Mouse (Mus musculus): ENCODE data around the gene Ttf2. TPM values are rescaled to one million over a fixed set of nuclear protein-coding genes. Genes with fewer than 3 reads are reported as not detected.
A peak's percentile ranks its signal among the peaks of the same experiment; 100 is the strongest.

Gene Ttf2
- polyA plus RNA-seq, 1 experiment from 2014 or later: 12.3 TPM

- Histone ChIP-seq H3K36me3 (ENCODE audit: control insufficient read depth, insufficient read depth, low read length) (peaks cover 5% of the 10 kb centered on the region; the same call in 1 of the 2 replicates), H3K27ac (ENCODE audit: low read length) (no peak overlapping the region), H3K27me3 (ENCODE audit: control insufficient read depth, insufficient read depth, low read length) (no peaks in the 10 kb centered on the region), H3K4me3 (replicated peaks; ENCODE audit: low read length) (no peak overlapping the region), H3K9me3 (replicated peaks; ENCODE audit: control insufficient read depth, low read length) (no peaks in the 10 kb centered on the region), H3K4me2 (ENCODE audit: low read depth, low read length) (no peak overlapping the region), H3K4me1 (ENCODE audit: control insufficient read depth, insufficient read depth, low read length) (peaks cover 34% of the 10 kb centered on the region), H3K9ac (ENCODE audit: low read length) (no peak overlapping the region)
- no peak for ATAC-seq (ENCODE audit: insufficient read depth, low FRiP score)
- 70% methylated on average over 16 of the region's 16 CpGs for WGBS
Measured at GRCm38 (mm10) chr3:100925176-100925575, 44.3 kb downstream of the Ttf2 start.

DNA sequence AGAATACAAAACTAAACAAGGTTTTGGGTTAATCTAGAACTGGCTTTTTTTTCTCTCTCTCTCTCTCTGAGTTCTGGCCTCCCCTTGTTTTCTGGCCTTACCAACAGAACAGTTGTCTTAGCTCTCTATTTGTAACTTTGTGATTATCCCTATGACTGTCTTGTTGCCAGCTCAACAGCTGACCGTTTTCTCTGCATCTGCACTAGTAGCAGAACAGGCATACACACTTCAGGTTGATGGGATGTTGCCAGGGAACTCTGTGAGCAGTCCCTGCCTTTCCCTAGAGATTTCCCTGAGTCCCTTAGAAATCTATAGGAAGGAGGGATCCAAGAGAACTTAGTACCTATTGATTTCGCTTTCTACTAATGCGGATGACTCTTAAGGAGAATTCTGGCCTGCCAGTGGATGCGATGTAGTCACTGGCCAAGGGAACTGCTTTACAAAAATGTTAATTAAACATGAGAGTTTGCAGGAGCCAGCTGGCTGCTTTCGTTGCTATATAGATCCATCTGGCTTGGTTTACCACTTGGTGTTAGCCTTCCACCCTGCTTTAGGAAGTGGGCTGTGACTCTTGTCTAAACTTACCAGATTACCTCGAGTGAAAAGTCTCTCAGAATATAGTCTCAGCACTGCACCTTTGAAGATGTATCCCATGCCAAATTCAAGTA, 45.3 kb downstream of the Ttf2 start:
- Histone ChIP-seq H3K9me3 (replicated peaks; ENCODE audit: control insufficient read depth, low read length) (no peaks in the 10 kb centered on the region), H3K36me3 (ENCODE audit: control insufficient read depth, insufficient read depth, low read length) (peaks cover 5% of the 10 kb centered on the region; the same call in 1 of the 2 replicates), H3K27me3 (ENCODE audit: control insufficient read depth, insufficient read depth, low read length) (no peaks in the 10 kb centered on the region), H3K4me1 (ENCODE audit: control insufficient read depth, insufficient read depth, low read length) (peaks cover 34% of the 10 kb centered on the region), H3K9ac (ENCODE audit: low read length) (no peak overlapping the region), H3K4me3 (replicated peaks; ENCODE audit: low read length) (no peak overlapping the region), H3K27ac (ENCODE audit: low read length) (peak overlapping the region; percentile 3), H3K4me2 (ENCODE audit: low read depth, low read length) (0 out of 2 replicates have a peak overlapping the region, but pooled peaks have one; percentile 80)
- WGBS: 53% methylated on average over 6 of the region's 6 CpGs
- no peak for ATAC-seq (ENCODE audit: insufficient read depth, low FRiP score)

GRCm38 (mm10) chr3:100922506-100923375, 46.7 kb downstream of the Ttf2 start:
- Histone ChIP-seq H3K4me3 (replicated peaks; ENCODE audit: low read length) (peak overlapping the region; percentile 76), H3K36me3 (ENCODE audit: control insufficient read depth, insufficient read depth, low read length) (0 out of 2 replicates have a peak, but pooled peaks cover 1% of the 10 kb centered on the region), H3K9me3 (replicated peaks; ENCODE audit: control insufficient read depth, low read length) (no peaks in the 10 kb centered on the region), H3K4me1 (ENCODE audit: control insufficient read depth, insufficient read depth, low read length) (peaks cover 34% of the 10 kb centered on the region), H3K27ac (ENCODE audit: low read length) (peak overlapping the region; percentile 76), H3K9ac (ENCODE audit: low read length) (peak overlapping the region; percentile 90), H3K27me3 (ENCODE audit: control insufficient read depth, insufficient read depth, low read length) (no peaks in the 10 kb centered on the region), H3K4me2 (ENCODE audit: low read depth, low read length) (peak overlapping the region; percentile 80)
- WGBS: 27% methylated on average over 28 of the region's 28 CpGs
- ATAC-seq (ENCODE audit: insufficient read depth, low FRiP score): peak; percentile 57

- peak; percentile 98 for ATAC-seq (ENCODE audit: insufficient read depth, low FRiP score)
- WGBS: under 1% methylated on average over 39 of the region's 39 CpGs
- H3K4me3 ChIP-seq (replicated peaks; ENCODE audit: low read length): peak within 1 kb of the TSS; percentile 76
Measured at GRCm38 (mm10) chr3:100921825-100922505, 47.5 kb downstream of the Ttf2 start, which contains the start of gene Trim45. Trim45 (plus strand) TSS chr3:100922202.

DNA sequence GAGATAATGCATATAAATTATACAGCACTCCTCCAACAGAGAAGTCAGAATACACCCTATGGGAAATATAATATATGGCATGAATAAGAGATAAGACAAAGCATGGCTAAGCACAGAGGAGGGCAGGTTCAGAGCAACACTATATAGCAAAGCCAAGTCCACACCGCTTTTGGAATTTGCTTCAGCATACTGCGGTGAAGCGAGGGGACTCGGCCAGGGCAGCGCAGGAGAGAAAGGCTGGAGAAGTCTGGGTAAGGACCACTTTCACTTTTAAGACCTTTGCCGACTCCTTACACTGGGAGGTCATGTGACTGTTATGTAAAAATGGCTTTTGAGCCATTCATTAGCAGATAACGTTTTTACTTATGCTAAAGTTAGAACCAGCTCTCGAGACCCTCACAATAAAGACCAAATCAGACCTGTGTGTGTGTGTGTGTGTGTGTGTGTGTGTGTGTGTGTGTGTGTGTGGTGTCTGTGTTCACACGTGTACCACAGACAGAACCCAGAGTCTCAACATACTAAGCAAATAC, 48.8 kb downstream of the Ttf2 start:
- Histone ChIP-seq H3K9ac (ENCODE audit: low read length) (no peak overlapping the region), H3K9me3 (replicated peaks; ENCODE audit: control insufficient read depth, low read length) (no peaks in the 10 kb centered on the region), H3K27ac (ENCODE audit: low read length) (no peak overlapping the region), H3K4me2 (ENCODE audit: low read depth, low read length) (no peak overlapping the region), H3K27me3 (ENCODE audit: control insufficient read depth, insufficient read depth, low read length) (no peaks in the 10 kb centered on the region), H3K4me1 (ENCODE audit: control insufficient read depth, insufficient read depth, low read length) (peaks cover 28% of the 10 kb centered on the region), H3K4me3 (replicated peaks; ENCODE audit: low read length) (no peak overlapping the region), H3K36me3 (ENCODE audit: control insufficient read depth, insufficient read depth, low read length) (no peaks in the 10 kb centered on the region)
- ATAC-seq (ENCODE audit: insufficient read depth, low FRiP score): no peak
- WGBS: 78% methylated on average over 9 of the region's 9 CpGs

More at GRCm38 (mm10) chr3:100921825-100922505, 47.5 kb downstream of the Ttf2 start, which contains the start of gene Trim45:
- Histone ChIP-seq H3K36me3 (ENCODE audit: control insufficient read depth, insufficient read depth, low read length) (no peaks in the 10 kb centered on the region), H3K27me3 (ENCODE audit: control insufficient read depth, insufficient read depth, low read length) (no peaks in the 10 kb centered on the region), H3K4me1 (ENCODE audit: control insufficient read depth, insufficient read depth, low read length) (peaks cover 33% of the 10 kb centered on the region), H3K4me2 (ENCODE audit: low read depth, low read length) (peak within 1 kb of the TSS; percentile 80), H3K27ac (ENCODE audit: low read length) (peak within 1 kb of the TSS; percentile 88), H3K9me3 (replicated peaks; ENCODE audit: control insufficient read depth, low read length) (no peaks in the 10 kb centered on the region), H3K9ac (ENCODE audit: low read length) (peak within 1 kb of the TSS; percentile 90)

DNA sequence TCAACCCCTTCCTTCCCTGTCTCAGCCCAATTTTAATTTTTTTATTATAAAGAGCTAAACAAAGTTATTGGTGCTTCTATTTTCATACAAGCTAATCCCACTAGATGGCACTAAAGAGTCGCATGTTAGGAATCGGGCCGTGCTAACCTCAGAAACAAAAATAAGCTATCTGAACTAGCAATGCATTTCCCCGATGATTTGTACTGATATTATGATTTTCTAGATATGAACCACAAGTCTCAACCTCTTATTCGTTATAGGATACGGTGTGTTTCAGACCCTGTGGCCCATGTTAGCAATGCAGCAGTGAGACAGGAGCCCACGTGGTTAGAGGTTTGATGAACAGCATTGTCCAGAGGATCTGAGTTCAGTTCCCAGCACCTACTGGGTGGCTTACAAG, 52.6 kb downstream of the Ttf2 start:
- H3K4me1 ChIP-seq (ENCODE audit: control insufficient read depth, insufficient read depth, low read length): peaks cover 5% of the 10 kb centered on the region; the same call in 1 of the 2 replicates
- H3K9me3 ChIP-seq (replicated peaks; ENCODE audit: control insufficient read depth, low read length): no peaks in the 10 kb centered on the region
- no peaks in the 10 kb centered on the region for H3K36me3 ChIP-seq (ENCODE audit: control insufficient read depth, insufficient read depth, low read length)
- no peak overlapping the region for H3K4me3 ChIP-seq (replicated peaks; ENCODE audit: low read length)
- ATAC-seq (ENCODE audit: insufficient read depth, low FRiP score): no peak
- 13% methylated on average over 7 of the region's 7 CpGs for WGBS
- H3K9ac ChIP-seq (ENCODE audit: low read length): no peak overlapping the region
- no peak overlapping the region for H3K27ac ChIP-seq (ENCODE audit: low read length)
- peak overlapping the region; percentile 9; the same call in 1 of the 2 replicates for H3K4me2 ChIP-seq (ENCODE audit: low read depth, low read length)
- no peaks in the 10 kb centered on the region for H3K27me3 ChIP-seq (ENCODE audit: control insufficient read depth, insufficient read depth, low read length)

DNA sequence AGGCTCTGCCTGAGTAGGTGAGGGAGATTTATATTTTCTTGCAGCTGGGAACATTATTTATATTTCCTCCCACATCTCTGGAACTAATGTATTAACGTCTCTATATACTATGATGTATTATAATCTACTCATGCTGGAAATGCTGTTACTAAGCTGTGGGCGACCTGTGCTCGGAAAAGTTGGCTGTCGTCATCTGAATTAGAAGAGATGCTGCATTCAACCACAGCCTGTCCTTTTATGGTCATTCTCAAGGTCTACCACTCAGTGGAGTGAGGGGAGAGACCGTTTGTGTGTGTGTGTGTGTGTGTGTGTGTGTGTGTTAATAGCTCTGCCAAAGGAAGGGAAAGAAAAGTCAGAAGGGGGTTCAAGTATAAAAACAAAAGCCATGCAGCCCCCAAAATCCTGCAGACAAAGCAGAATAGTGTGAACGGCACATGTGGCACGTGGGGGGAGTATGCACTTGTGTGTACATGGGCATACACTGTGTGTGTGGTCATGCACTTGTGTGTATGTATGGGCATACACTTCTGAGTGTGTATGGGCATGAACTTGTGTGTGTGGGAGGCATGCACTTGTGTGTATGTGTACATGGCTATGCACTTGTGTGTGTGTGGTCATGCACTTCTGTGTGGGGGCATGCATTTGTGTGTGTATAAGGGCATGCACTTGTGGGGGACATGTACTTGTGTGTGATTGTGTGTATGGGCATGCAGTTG, 57.8 kb downstream of the Ttf2 start:
- H3K4me2 ChIP-seq (ENCODE audit: low read depth, low read length): no peak overlapping the region
- H3K27me3 ChIP-seq (ENCODE audit: control insufficient read depth, insufficient read depth, low read length): no peaks in the 10 kb centered on the region
- 41% methylated on average over 7 of the region's 7 CpGs for WGBS
- H3K4me3 ChIP-seq (replicated peaks; ENCODE audit: low read length): no peak overlapping the region
- peaks cover 3% of the 10 kb centered on the region; the same call in 1 of the 2 replicates for H3K4me1 ChIP-seq (ENCODE audit: control insufficient read depth, insufficient read depth, low read length)
- H3K36me3 ChIP-seq (ENCODE audit: control insufficient read depth, insufficient read depth, low read length): no peaks in the 10 kb centered on the region
- ATAC-seq (ENCODE audit: insufficient read depth, low FRiP score): peak; percentile 84
- no peak overlapping the region for H3K27ac ChIP-seq (ENCODE audit: low read length)
- no peak overlapping the region for H3K9ac ChIP-seq (ENCODE audit: low read length)
- H3K9me3 ChIP-seq (replicated peaks; ENCODE audit: control insufficient read depth, low read length): no peaks in the 10 kb centered on the region

DNA sequence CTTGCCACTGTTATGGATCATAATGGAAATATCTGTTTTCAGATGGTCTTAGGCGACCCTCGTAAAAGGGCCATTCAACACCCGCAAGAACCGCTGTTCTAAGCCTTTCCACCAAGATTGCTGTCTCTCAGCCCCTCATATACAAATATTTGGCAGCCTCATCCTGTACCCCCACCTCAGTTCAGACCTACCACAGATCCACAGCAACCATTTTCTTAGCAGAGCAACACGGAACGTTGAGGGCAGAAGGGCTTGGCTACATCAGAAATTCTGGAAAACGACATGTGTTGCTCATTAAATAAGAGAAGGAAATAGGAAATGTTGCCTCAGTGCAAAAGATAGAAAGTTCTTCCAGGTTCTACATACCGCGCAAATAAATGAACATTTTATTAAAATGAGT, 58.4 kb downstream of the Ttf2 start:
- H3K4me1 ChIP-seq (ENCODE audit: control insufficient read depth, insufficient read depth, low read length): peaks cover 3% of the 10 kb centered on the region; the same call in 1 of the 2 replicates
- no peak overlapping the region; the same call in 1 of the 2 replicates for H3K9ac ChIP-seq (ENCODE audit: low read length)
- H3K27me3 ChIP-seq (ENCODE audit: control insufficient read depth, insufficient read depth, low read length): no peaks in the 10 kb centered on the region
- no peaks in the 10 kb centered on the region for H3K36me3 ChIP-seq (ENCODE audit: control insufficient read depth, insufficient read depth, low read length)
- 42% methylated on average over 9 of the region's 9 CpGs for WGBS
- H3K9me3 ChIP-seq (replicated peaks; ENCODE audit: control insufficient read depth, low read length): no peaks in the 10 kb centered on the region
- no peak overlapping the region for H3K4me2 ChIP-seq (ENCODE audit: low read depth, low read length)
- H3K27ac ChIP-seq (ENCODE audit: low read length): peak overlapping the region; percentile 61
- H3K4me3 ChIP-seq (replicated peaks; ENCODE audit: low read length): no peak overlapping the region
- ATAC-seq (ENCODE audit: insufficient read depth, low FRiP score): no peak
